Mouse (Mus musculus) olfactory bulb, adult 2 months (tissue): ENCODE measurements around the gene Pomc. TPM values are rescaled to one million over a fixed set of nuclear protein-coding genes. Genes with fewer than 3 reads are reported as not detected.

Source experiments
- H3K27ac ChIP-seq: fragments of 200-500 bp; 2 replicates; pipeline ENCODE4 v1.5.1; 2012; ENCODE audit warnings: low read depth, low read length; ENCODE audit not compliant: insufficient read depth
- H3K4me1 ChIP-seq: fragments of 200-500 bp; 2 replicates; pipeline ENCODE4 v1.6.1; 2012; ENCODE audit warnings: low read length; ENCODE audit not compliant: control insufficient read depth, insufficient read depth
- H3K4me3 ChIP-seq: fragments of 200-500 bp; 2 replicates; pipeline ENCODE4 v1.5.1; 2012; ENCODE audit warnings: mild to moderate bottlenecking, low read depth, low read length, moderate library complexity; ENCODE audit not compliant: insufficient read depth
- CTCF ChIP-seq: fragments of 200-500 bp; IDR thresholded peaks from 2 replicates; pipeline ENCODE4 v1.5.1; 2012; ENCODE audit warnings: low read depth, mild to moderate bottlenecking, low read length, moderate library complexity; ENCODE audit not compliant: insufficient read depth
- POLR2A ChIP-seq: fragments of 200-500 bp; IDR thresholded peaks from 2 replicates; pipeline ENCODE4 v1.6.1; 2012; ENCODE audit warnings: mild to moderate bottlenecking, low read depth, low read length, moderate library complexity; ENCODE audit not compliant: insufficient read depth
- WGBS: fragments of 180-500 bp; shearing (Covaris S2); methylation state at CpG from one replicate; pipeline ENCODE4 v1.1.7; 2018; 5-methylcytosine and 5-hydroxymethylcytosine counted together
- polyA plus RNA-seq: library from polyadenylated mRNA; stranded (reverse); fragments of >200 nt; gene quantifications from 2 replicates; pipeline ENCODE4 v1.2.4, GENCODE M21; 2012; ENCODE audit warnings: low replicate concordance; ENCODE audit not compliant: missing spikeins, insufficient read depth, insufficient read length

The Pomc gene
- polyA plus RNA-seq, 1 experiment = not detected

DNA sequence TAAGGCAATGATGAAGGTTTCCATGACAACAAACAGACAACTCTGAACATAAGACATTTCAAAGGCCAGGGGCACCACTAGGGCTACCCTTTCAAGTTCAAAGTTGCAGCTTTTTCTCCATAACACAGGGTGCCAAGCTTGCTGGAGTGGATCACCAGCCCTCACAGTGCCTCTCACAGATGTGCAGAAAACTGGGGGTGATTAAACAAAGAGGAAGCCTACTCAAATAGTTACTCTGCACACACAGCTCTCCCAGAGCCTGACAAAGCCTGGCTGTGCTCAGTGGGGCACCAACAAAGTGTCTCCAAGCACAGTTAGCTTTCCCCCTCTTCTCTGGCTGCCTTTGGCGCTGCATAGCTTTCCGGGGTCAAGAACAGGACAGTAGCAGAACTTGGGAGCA, 35.2 kb downstream of the Pomc start:
- TF ChIP-seq CTCF (no peak), POLR2A (no peak)
- no peak overlapping the region for H3K4me3 ChIP-seq

DNA sequence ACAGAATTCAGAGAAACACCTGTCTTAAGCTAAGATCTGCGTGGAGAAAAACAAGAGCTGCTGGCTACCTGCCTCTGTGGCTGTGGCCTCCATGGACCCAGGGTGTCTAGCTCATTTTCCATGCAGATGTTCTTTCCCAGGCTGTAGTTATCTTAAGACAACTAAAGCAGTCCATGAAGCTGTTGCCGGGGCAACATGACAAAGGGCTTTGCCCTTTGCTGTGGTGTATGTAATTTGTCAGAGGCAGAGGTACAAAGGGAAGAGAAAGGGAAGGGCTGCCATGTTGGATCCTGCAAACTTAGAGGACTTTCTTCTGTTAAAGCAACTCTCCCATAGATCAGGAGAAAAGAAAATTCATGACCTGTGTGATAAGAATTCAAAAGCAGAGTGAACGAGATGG, 36.3 kb downstream of the Pomc start:
- 69% methylated on average over 3 of the region's 3 CpGs for WGBS
- no peak for TF ChIP-seq CTCF
- no peak for TF ChIP-seq POLR2A
- H3K27ac ChIP-seq = peak overlapping the region; percentile 69
- H3K4me3 ChIP-seq = no peak overlapping the region
- peaks cover 21% of the 10 kb centered on the region for H3K4me1 ChIP-seq

More for the DNA sequence above, 35.2 kb downstream of the Pomc start:
- WGBS = 17% methylated on average over 2 of the region's 2 CpGs
- peaks cover 14% of the 10 kb centered on the region for H3K4me1 ChIP-seq
- H3K27ac ChIP-seq = peak overlapping the region; percentile 69

DNA sequence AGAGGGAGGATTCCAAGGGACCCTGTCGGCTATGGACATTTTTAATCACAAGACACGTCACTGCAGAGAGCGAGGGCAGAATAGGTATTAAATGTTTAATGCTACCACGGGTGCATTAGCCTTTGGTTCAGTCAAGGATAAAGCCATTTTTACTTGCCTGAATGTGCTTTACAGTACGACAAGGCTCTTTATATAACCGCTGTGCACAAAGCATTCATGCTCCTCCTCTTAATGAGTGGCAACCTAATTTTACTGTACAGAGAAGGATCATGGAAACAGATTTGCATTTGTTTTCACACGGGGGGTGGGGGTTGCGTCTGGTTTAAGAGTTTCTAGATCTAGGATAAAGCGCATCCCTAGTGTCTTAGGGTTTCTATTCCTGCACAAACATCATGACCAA, 42.0 kb downstream of the Pomc start:
- whole genome bisulfite sequencing = 40% methylated on average over 9 of the region's 9 CpGs
- no peak overlapping the region for H3K4me3 ChIP-seq
- H3K4me1 ChIP-seq = peaks cover 21% of the 10 kb centered on the region
- H3K27ac ChIP-seq = peak overlapping the region; percentile 75; the same call in 1 of the 2 replicates
- TF ChIP-seq CTCF (no peak), POLR2A (no peak)

DNA sequence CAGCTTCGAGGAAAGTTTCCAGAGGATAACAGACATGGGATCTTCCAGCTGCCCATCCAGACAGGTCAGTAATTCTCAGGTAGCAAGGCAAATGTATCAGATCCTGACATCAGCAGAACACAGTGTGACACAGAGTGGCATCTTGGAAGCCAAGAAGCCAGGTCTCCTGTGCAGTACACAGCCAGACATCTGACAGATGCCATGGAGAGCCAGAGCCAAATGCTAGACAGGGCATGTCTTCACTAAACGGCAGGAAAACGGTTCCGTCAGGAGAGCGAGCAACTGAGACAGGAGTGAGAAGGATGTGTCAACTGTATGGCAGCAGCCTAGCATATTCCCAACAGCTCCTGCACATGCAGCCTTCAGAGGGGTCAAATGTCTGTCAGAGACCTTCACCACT, 45.7 kb downstream of the Pomc start:
- TF ChIP-seq POLR2A = no peak
- no peak for TF ChIP-seq CTCF
- 85% methylated on average over 5 of the region's 5 CpGs for WGBS

DNA sequence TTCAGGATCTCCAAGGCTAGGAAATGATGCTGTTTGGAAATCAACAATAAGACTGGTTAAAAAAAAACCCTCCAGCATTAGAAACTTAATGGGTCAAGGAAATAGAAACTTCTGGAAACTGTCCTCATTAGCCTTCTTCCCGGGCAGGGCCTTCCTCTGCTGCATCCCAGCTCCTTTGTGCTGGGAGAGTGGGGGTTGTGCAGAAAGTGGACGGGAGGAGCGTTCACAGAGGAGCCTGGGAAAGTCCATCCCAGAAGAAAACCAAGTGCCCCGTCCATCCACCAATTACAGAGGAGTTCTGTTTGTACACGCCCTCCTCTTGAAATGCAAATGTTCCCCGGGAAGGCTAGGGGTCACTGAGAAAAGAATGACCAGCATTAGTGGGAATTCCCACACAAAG, 49.9 kb downstream of the Pomc start:
- Histone ChIP-seq H3K27ac (no peak overlapping the region), H3K4me3 (no peak overlapping the region), H3K4me1 (peaks cover 31% of the 10 kb centered on the region)
- TF ChIP-seq CTCF (no peak), POLR2A (no peak)
- 49% methylated on average over 6 of the region's 6 CpGs for WGBS

More for the DNA sequence above, 45.7 kb downstream of the Pomc start:
- H3K4me3 ChIP-seq = no peak overlapping the region
- no peak overlapping the region for H3K27ac ChIP-seq
- peaks cover 15% of the 10 kb centered on the region for H3K4me1 ChIP-seq

DNA sequence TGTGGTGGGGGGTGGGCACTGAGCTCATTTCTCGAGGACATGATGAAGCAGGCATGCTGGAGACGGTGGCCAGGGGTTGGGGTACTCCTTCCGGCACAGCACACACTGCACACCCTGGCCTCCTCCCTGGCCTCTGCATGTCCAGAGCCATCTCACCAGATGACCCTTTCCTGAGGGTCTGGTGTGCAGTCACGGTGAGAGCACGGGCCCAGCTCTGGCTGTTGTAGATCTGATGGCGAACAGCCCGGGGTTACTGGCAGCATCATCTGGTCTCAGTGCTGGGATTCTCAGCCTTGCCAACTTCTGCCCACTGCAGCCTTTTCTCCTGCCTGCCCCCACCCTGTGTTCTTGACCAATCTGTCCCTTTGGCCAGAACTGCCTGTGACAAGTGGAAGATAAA, 51.3 kb downstream of the Pomc start:
- WGBS = 57% methylated on average over 7 of the region's 7 CpGs
- Histone ChIP-seq H3K4me1 (peaks cover 25% of the 10 kb centered on the region), H3K27ac (peak overlapping the region; percentile 85), H3K4me3 (no peak overlapping the region)
- TF ChIP-seq POLR2A (no peak), CTCF (no peak)

DNA sequence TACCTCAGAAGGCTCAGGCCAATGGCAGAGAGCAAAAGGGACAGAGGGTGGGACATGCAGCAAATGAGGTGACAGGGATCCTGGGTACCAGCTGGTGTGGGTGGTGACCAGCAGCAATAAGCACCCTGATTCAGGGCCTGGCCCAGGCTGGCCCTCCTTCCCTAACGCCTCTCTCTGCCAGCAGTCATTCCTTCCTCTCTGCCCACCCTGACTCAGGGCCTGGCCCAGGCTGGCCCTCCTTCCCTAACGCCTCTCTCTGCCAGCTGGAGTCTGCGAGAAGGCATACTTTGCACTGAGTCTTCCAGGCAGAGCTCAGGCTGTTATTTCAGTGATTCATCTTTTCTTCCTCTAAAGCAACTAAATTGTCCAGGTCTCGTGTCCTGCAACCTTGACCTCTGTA, 52.4 kb downstream of the Pomc start:
- WGBS = 20% methylated on average over 3 of the region's 4 CpGs
- H3K27ac ChIP-seq = peak overlapping the region; percentile 85
- no peak overlapping the region for H3K4me3 ChIP-seq
- TF ChIP-seq CTCF = no peak
- no peak for TF ChIP-seq POLR2A
- H3K4me1 ChIP-seq = peaks cover 27% of the 10 kb centered on the region

DNA sequence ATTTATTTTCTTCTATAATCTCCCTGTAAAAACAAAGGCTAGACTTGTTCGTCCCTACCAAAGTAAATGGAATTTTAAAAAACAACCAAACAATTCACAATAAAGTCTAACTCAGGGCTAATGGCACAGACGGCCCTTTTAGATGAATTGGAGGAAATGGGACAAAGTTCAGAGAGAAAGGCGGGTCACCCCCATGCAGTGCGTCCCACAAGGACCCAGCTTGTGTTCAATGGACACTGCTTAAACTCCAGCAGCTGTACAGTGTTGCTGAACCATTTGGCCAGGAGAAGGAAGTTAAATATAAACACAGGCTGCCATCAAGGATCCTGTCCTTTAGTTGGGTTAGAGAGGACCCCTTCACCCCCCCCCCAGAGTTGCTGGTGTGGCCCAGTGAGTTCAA, 53.0 kb downstream of the Pomc start:
- no peak for TF ChIP-seq CTCF
- TF ChIP-seq POLR2A = no peak

DNA sequence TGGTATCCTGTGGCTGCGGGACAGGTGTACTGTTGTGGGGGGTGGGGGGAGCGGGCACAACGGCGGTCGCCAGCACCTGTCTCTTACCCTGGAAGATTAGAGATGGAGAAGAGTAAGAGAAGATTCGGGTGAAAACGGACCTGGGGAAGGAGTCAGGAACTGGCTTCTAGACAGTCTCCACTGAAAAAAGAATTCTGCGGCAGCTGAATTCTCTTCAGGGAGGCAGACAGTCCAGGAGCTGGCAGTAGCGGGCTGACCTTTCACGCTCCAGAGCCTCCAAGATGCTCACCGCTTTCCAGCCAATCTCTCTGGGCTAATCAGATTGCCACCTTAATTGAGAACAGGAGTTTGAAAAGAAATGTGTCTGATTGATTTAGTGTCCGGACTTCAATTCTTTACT, 54.0 kb downstream of the Pomc start:
- H3K27ac ChIP-seq = peak overlapping the region; percentile 41
- WGBS = 63% methylated on average over 12 of the region's 12 CpGs

More for the DNA sequence above, 53.0 kb downstream of the Pomc start:
- Histone ChIP-seq H3K4me1 (peaks cover 27% of the 10 kb centered on the region), H3K27ac (0 out of 2 replicates have a peak overlapping the region, but pooled peaks have one; percentile 50), H3K4me3 (no peak overlapping the region)
- 30% methylated on average over 4 of the region's 4 CpGs for whole genome bisulfite sequencing

More for the DNA sequence above, 54.0 kb downstream of the Pomc start:
- no peak for TF ChIP-seq CTCF
- no peak for TF ChIP-seq POLR2A
- Histone ChIP-seq H3K4me1 (peaks cover 27% of the 10 kb centered on the region), H3K4me3 (no peak overlapping the region)

Other genes with a start within 250 kb of the Pomc start
- not detected in 2 replicates for gene Dnmt3a, start 148.9 kb upstream of the Pomc start, polyA plus RNA-seq
- not detected in 2 replicates for gene Efr3b, start 84.0 kb downstream of the Pomc start, polyA plus RNA-seq
- gene Dnajc27, start 127.6 kb downstream of the Pomc start, polyA plus RNA-seq = not detected in 2 replicates
- gene Adcy3, start 178.2 kb downstream of the Pomc start, polyA plus RNA-seq = not detected in 2 replicates